Mouse (Mus musculus): ENCODE results near the gene Muc4. TPM values are rescaled to one million over a fixed set of nuclear protein-coding genes. Genes with fewer than 3 reads are reported as not detected.

The Muc4 gene
- polyA plus RNA-seq, 1 experiment from 2014 or later = 0.79 TPM

DNA sequence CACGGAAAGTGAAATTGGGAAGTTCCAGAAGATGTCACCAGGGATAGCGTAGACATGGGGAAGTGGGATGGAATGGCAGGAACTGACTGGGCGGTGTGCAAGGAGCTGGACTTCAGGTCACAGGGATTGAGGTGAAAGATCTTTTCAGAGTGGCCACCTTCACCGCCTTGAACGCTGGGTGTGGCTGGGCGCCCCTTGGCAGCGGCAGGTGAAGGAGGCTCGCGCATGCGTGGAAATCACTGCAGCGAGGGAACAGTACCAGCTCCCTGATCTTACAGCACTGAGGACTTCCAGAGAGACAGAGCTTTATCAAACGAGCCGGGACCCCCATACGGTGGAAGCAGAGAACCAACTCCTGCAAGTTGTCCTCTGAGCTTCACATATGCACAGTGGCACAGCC, 78.9 kb downstream of the Muc4 start:
- Histone ChIP-seq H3K36me3 (no peaks in the 10 kb centered on the region), H3K27ac (peak overlapping the region; percentile 86), H3K4me3 (peak overlapping the region; percentile 50), H3K27me3 (ENCODE audit: insufficient read depth, poor library complexity, severe bottlenecking) (no peaks in the 10 kb centered on the region), H3K9me3 (no peaks in the 10 kb centered on the region), H3K4me1 (peaks cover 33% of the 10 kb centered on the region)
- 18% methylated on average over 14 of the region's 14 CpGs for WGBS
- no peak for DNase-seq (ENCODE audit: low spot score)

GRCm38 (mm10) chr16:32815160-32815605, 79.5 kb downstream of the Muc4 start:
- peaks cover 37% of the 10 kb centered on the region for H3K4me1 ChIP-seq
- WGBS = 6% methylated on average over 6 of the region's 6 CpGs
- H3K4me3 ChIP-seq = peak overlapping the region; percentile 50
- H3K36me3 ChIP-seq = no peaks in the 10 kb centered on the region
- DNase-seq (ENCODE audit: low spot score) = peak; percentile 79
- H3K27ac ChIP-seq = peak overlapping the region; percentile 86
- H3K9me3 ChIP-seq = no peaks in the 10 kb centered on the region
- H3K27me3 ChIP-seq (ENCODE audit: insufficient read depth, poor library complexity, severe bottlenecking) = no peaks in the 10 kb centered on the region

DNA sequence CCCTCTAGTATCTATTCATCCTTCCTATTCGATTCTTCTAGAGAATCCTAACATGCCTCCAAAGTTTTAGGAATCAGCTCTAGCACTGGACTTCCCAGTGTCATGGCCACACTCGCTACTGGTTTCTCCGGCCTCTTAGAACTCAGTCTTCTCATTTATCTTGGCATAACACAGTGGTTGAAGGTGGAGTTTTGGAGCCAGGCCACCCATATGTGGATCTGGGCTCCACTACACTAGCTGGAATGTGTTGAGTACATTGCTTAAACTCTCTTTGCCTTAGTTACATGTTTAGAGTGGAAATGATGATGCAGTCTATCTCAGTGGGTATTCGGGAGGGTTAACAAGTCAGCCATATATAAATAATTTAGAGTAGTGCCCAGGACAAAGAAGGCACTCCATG, 82.3 kb downstream of the Muc4 start:
- 89% methylated on average over 4 of the region's 4 CpGs for WGBS
- Histone ChIP-seq H3K36me3 (peaks cover 2% of the 10 kb centered on the region), H3K27ac (no peak overlapping the region), H3K4me3 (no peak overlapping the region), H3K4me1 (peaks cover 60% of the 10 kb centered on the region), H3K27me3 (ENCODE audit: insufficient read depth, poor library complexity, severe bottlenecking) (no peaks in the 10 kb centered on the region), H3K9me3 (no peaks in the 10 kb centered on the region)
- DNase-seq (ENCODE audit: low spot score) = no peak

- H3K27me3 ChIP-seq (ENCODE audit: insufficient read depth, poor library complexity, severe bottlenecking) = no peaks in the 10 kb centered on the region
- DNase-seq (ENCODE audit: low spot score) = no peak
- peaks cover 6% of the 10 kb centered on the region for H3K36me3 ChIP-seq
- WGBS = 87% methylated on average over 5 of the region's 5 CpGs
- no peak overlapping the region for H3K4me3 ChIP-seq
- H3K4me1 ChIP-seq = peaks cover 64% of the 10 kb centered on the region
- peak overlapping the region; percentile 18; the same call in 1 of the 2 replicates for H3K27ac ChIP-seq
- H3K9me3 ChIP-seq = no peaks in the 10 kb centered on the region
Observed at GRCm38 (mm10) chr16:32818441-32818840, 82.8 kb downstream of the Muc4 start.

- peak overlapping the region; percentile 84 for H3K27ac ChIP-seq
- whole genome bisulfite sequencing = 26% methylated on average over 10 of the region's 10 CpGs
- peaks cover 40% of the 10 kb centered on the region for H3K36me3 ChIP-seq
- DNase-seq (ENCODE audit: low spot score) = peak; percentile 94
- no peaks in the 10 kb centered on the region for H3K27me3 ChIP-seq (ENCODE audit: insufficient read depth, poor library complexity, severe bottlenecking)
- H3K4me3 ChIP-seq = peak overlapping the region; percentile 29; the same call in 1 of the 2 replicates
- H3K9me3 ChIP-seq = no peaks in the 10 kb centered on the region
- H3K4me1 ChIP-seq = peaks cover 53% of the 10 kb centered on the region
Observed at GRCm38 (mm10) chr16:32821772-32822449, 86.2 kb downstream of the Muc4 start.

- Histone ChIP-seq H3K27ac (peak overlapping the region; percentile 84), H3K9me3 (no peaks in the 10 kb centered on the region), H3K27me3 (ENCODE audit: insufficient read depth, poor library complexity, severe bottlenecking) (no peaks in the 10 kb centered on the region), H3K4me1 (peaks cover 53% of the 10 kb centered on the region), H3K4me3 (peak overlapping the region; percentile 29), H3K36me3 (peaks cover 45% of the 10 kb centered on the region)
- WGBS = 53% methylated on average over 6 of the region's 6 CpGs
- peak; percentile 79 for DNase-seq (ENCODE audit: low spot score)
Observed at GRCm38 (mm10) chr16:32822450-32822827, 86.8 kb downstream of the Muc4 start.

- Histone ChIP-seq H3K27me3 (ENCODE audit: insufficient read depth, poor library complexity, severe bottlenecking) (no peaks in the 10 kb centered on the region), H3K9me3 (no peaks in the 10 kb centered on the region), H3K36me3 (peaks cover 49% of the 10 kb centered on the region), H3K4me3 (peak overlapping the region; percentile 29; the same call in 1 of the 2 replicates), H3K27ac (peak overlapping the region; percentile 84; the same call in 1 of the 2 replicates), H3K4me1 (peaks cover 53% of the 10 kb centered on the region)
- 72% methylated on average over 5 of the region's 5 CpGs for WGBS
- DNase-seq (ENCODE audit: low spot score) = no peak
Observed at GRCm38 (mm10) chr16:32822881-32823280, 87.2 kb downstream of the Muc4 start.

GRCm38 (mm10) chr16:32823487-32823886, 87.8 kb downstream of the Muc4 start:
- Histone ChIP-seq H3K9me3 (no peaks in the 10 kb centered on the region), H3K4me1 (peaks cover 53% of the 10 kb centered on the region), H3K4me3 (no peak overlapping the region), H3K27me3 (ENCODE audit: insufficient read depth, poor library complexity, severe bottlenecking) (no peaks in the 10 kb centered on the region), H3K27ac (peak overlapping the region; percentile 84; the same call in 1 of the 2 replicates), H3K36me3 (peaks cover 54% of the 10 kb centered on the region)
- 92% methylated on average over 8 of the region's 8 CpGs for WGBS
- DNase-seq (ENCODE audit: low spot score) = no peak

GRCm38 (mm10) chr16:32824061-32824460, 88.4 kb downstream of the Muc4 start:
- no peaks in the 10 kb centered on the region for H3K9me3 ChIP-seq
- H3K4me1 ChIP-seq = peaks cover 49% of the 10 kb centered on the region
- H3K27ac ChIP-seq = no peak overlapping the region
- no peak for DNase-seq (ENCODE audit: low spot score)
- no peaks in the 10 kb centered on the region for H3K27me3 ChIP-seq (ENCODE audit: insufficient read depth, poor library complexity, severe bottlenecking)
- peaks cover 60% of the 10 kb centered on the region for H3K36me3 ChIP-seq
- WGBS = 93% methylated on average over 13 of the region's 13 CpGs
- no peak overlapping the region for H3K4me3 ChIP-seq

- DNase-seq (ENCODE audit: low spot score) = no peak
- WGBS = 62% methylated on average over 12 of the region's 12 CpGs
- no peak overlapping the region for H3K27ac ChIP-seq
- H3K4me3 ChIP-seq = no peak overlapping the region
- no peaks in the 10 kb centered on the region for H3K9me3 ChIP-seq
- peaks cover 41% of the 10 kb centered on the region for H3K4me1 ChIP-seq
- H3K27me3 ChIP-seq (ENCODE audit: insufficient read depth, poor library complexity, severe bottlenecking) = no peaks in the 10 kb centered on the region
- H3K36me3 ChIP-seq = peaks cover 69% of the 10 kb centered on the region
Observed at GRCm38 (mm10) chr16:32825380-32825779, 89.7 kb downstream of the Muc4 start.

DNA sequence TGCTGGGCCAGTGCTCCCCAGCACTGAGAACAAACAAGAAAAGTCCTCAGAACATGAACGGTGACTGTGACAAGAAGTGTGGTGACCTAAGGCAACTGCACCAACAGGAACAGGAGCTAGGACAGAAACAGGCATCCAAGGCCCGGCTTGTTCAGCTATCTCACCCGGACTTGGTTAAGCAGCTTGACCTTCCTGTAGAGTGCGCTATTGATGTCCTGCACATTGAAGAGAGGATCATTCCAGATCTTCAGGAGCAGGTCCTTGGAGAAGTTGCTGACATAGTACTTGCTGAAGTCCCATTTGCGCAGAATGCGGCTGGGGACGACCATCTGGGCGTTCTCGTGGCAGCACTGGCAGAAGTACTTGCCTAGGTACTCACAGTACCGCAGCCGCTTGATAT, 90.8 kb downstream of the Muc4 start:
- Histone ChIP-seq H3K9me3 (no peaks in the 10 kb centered on the region), H3K27ac (no peak overlapping the region), H3K36me3 (peaks cover 69% of the 10 kb centered on the region), H3K4me1 (peaks cover 32% of the 10 kb centered on the region), H3K4me3 (no peak overlapping the region), H3K27me3 (ENCODE audit: insufficient read depth, poor library complexity, severe bottlenecking) (no peaks in the 10 kb centered on the region)
- DNase-seq (ENCODE audit: low spot score) = no peak
- 90% methylated on average over 11 of the region's 11 CpGs for WGBS

DNA sequence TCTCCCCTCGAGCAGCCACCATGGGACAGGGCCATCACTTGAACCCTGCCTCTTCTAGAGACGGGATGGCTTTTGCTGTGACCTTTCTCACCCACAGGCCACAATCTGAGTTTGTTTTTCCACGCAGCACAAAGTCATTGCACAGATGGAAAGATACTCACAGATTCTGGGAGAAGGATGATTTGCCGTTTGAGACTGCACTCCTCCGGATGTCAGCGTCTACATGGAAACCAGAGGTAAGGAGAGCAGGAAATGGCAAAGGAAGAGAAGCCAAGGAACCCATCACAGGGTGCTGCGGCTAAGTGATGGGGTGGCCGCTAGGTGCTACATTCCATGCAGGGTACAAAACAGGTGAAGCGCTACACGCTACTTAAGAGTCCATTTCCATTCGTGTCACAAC, 93.4 kb downstream of the Muc4 start:
- 89% methylated on average over 11 of the region's 11 CpGs for WGBS
- H3K27ac ChIP-seq = no peak overlapping the region
- DNase-seq (ENCODE audit: low spot score) = no peak
- no peaks in the 10 kb centered on the region for H3K27me3 ChIP-seq (ENCODE audit: insufficient read depth, poor library complexity, severe bottlenecking)
- no peaks in the 10 kb centered on the region for H3K9me3 ChIP-seq
- H3K36me3 ChIP-seq = peaks cover 69% of the 10 kb centered on the region
- peaks cover 11% of the 10 kb centered on the region; the same call in 1 of the 2 replicates for H3K4me1 ChIP-seq
- H3K4me3 ChIP-seq = no peak overlapping the region

- Histone ChIP-seq H3K4me3 (no peak overlapping the region), H3K27me3 (ENCODE audit: insufficient read depth, poor library complexity, severe bottlenecking) (no peaks in the 10 kb centered on the region), H3K4me1 (no peaks in the 10 kb centered on the region), H3K9me3 (no peaks in the 10 kb centered on the region), H3K27ac (no peak overlapping the region), H3K36me3 (peaks cover 67% of the 10 kb centered on the region)
- DNase-seq (ENCODE audit: low spot score) = no peak
- 89% methylated on average over 4 of the region's 4 CpGs for WGBS
Observed at GRCm38 (mm10) chr16:32831501-32831900, 95.8 kb downstream of the Muc4 start.
